Mouse (Mus musculus): ENCODE results near the gene Rreb1. TPM values are rescaled to one million over a fixed set of nuclear protein-coding genes. Genes with fewer than 3 reads are reported as not detected.

Gene Rreb1
- total RNA-seq, 2 experiments from 2014 or later, result 20.7 to 25.4 TPM

DNA sequence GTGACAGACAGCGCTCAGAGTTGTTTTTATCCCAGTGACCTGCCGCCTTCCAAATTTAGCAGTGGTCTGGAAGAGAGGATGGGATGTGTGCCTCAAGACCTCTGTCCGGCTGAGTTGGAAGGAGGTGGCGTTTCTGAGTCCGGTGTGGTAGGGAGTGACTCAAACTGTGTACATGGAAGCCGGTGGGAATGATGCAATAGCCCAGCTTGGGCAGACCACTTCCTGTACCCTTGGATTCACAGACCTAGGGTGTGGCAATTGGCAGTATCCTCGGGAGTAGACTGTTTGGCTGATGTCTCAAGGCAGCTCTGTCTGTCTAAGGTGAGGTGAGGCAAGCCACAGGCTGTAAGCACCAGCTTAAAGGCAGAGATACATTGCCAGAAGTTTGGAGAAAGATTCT, 6.0 kb downstream of the Rreb1 start:
- peak; percentile 51 for DNase-seq
- Histone ChIP-seq H3K27ac (peak overlapping the region; percentile 81), H3K4me3 (peak overlapping the region; percentile 4; the same call in 1 of the 2 replicates)
- TF ChIP-seq CTCF (IDR thresholded peaks at IDR 0.05), result no peak
- intact Hi-C loops (cut with DNase I), result no loop called here

DNA sequence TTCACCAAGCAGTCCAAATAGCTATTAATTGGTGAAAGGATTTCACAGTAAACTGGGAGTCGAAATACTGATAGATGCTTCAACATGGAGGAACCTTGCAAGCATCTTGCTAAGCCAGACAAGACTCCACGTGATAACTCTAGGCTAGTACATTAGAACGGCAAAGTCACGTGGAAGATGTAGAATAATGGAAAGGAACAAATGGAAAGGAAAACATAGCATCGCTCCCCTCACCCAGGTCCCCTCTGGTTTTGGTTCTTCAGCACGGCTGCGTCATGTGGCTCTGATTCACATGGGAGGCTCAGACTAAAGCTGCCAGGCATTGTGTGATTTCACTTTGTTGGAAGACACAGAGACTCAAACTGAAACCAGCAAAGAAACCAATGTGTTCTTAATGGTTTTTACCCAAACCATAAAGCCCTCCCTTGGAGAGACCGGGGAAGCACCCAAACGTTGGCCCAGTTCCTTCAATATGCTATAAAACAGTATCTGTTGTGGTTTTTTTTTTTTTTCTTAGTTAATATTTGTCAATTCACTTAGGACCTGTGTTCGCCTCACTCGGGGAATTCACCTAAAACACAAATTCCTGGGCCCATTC, 14.6 kb downstream of the Rreb1 start:
- no peak for DNase-seq
- TF ChIP-seq CTCF (IDR thresholded peaks at IDR 0.05), result no peak
- Histone ChIP-seq H3K4me3 (no peak overlapping the region), H3K27ac (no peak overlapping the region)
- intact Hi-C loops (cut with DNase I), result no loop called here

DNA sequence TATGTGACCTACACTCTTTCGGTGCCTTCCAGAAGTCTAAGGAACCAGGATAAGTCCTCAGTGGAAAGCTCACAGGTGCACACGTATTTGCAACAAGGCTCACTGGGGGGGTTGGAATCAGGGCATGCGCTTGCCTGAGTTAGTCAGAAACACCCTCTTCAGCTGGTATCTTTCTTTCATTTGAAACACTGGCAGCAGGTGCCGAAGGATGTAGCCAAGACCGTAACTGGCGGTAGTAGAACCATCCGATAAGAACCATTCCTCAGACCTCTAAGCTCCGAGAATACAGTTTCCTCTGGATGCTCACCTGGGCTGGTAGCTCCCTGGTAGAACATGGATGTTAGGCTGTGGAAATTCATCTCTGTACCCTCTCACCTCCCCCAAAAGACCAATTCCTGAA, 20.6 kb downstream of the Rreb1 start:
- Histone ChIP-seq H3K4me3 (no peak overlapping the region), H3K27ac (no peak overlapping the region)
- no peak for DNase-seq
- TF ChIP-seq CTCF (IDR thresholded peaks at IDR 0.05), result no peak
- intact Hi-C loops (cut with DNase I), result no loop called here

DNA sequence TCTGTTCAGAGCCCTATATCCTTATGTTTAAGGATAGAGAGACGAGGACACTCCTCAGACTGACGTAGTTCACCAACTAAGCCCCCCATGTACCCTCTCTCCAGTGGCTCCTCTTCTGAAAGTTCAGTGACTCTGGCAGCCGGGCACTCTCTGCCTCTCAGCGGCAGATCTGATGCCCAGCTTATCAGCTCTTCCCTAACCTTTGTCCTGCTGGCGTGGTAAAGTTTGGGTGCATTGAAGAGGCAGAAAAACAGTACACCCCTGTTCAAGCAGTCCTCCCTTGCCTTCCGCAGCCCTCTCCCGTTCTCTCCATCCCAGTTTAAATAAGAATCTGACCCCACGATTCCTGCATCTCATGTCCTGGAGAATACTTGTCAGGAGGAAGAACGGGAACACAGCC, 21.2 kb downstream of the Rreb1 start:
- no peak for TF ChIP-seq CTCF (IDR thresholded peaks at IDR 0.05)
- DNase-seq, result no peak
- no peak overlapping the region for H3K4me3 ChIP-seq
- intact Hi-C loops (cut with DNase I), result no loop called here
- H3K27ac ChIP-seq, result no peak overlapping the region

DNA sequence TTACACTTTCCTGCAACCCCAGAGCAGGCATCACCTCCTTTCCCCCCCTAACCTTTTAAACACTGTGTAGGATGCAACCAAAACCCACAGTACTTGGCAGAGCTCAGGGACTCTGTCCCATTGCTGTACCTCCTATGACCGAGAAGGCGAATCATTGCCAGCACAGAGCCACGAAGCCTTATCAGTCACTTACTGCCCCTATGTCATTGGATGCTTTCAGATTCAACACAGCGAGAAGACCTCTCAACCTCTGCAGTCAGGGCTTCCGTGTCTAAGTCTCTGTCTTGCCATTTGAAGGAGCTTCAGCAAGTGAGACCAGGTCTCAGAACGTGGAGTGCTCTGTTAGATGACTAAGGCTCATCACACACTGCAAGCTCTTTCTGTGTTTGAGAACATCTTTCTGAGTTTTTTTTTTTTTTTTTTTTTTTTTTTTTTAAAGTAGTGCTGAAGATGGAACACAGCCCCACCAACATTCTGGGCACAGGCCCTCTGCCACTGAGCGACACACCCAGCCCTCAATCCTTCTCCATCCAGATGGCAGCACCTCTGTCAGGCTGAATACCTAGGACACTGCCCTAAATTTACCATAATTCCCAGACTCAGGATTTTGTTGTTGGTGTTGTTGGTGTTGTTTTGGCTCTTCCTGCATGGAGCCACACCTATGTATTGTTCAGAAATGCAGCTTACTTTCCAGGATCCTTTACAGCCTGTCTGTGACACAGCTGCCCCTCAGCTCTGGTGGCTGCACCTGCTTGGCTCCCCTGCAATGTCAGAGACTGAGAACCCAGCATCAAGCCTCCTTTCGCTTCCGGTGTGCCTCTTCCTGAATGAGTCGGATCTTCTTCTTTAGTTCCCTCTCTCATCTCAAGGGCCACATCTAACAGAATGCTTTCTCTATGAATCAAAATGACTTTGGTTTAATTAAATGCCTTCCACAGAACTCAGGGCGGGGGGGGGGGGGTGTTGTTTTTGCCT, 23.2 kb downstream of the Rreb1 start:
- intact Hi-C loops (cut with DNase I), result no loop called here
- DNase-seq, result no peak
- TF ChIP-seq CTCF (IDR thresholded peaks at IDR 0.05), result no peak
- no peak overlapping the region for H3K27ac ChIP-seq
- no peak overlapping the region; the same call in 1 of the 2 replicates for H3K4me3 ChIP-seq

DNA sequence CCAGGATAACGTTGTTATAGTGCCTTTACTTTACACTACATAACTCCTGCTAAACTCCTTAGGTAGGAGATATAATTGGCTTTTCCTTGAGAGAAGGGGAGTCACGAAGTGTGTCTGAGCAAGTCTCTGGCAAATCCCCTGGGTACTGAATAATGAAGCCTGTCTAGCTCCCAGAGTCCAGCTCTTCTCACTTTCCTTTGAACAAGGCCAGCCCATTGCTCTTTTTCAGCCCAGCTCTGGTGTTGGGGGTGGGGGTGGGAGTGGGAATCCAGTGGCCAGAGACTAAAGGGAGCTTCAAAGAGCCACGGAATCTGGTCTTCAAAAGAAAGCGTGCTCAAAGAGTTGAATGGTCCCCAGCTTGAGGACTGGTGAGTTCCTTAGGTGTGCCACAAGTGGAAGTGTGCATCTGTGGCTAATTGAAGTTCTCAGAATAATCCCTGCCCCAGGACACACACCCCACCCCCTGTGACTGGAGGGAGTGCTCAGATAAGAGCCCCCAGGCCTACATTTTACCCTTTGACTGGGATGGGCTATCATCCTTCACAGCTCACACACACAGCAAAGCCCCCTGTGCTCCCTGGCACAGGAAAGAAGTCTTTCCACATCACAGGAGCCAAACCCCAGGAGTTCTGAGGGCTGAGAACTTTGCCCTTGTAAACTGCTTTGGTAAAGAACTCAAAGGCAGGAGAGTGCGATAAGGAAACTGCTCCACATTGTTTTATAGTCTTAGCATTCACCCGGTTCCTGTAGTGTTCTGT, 24.2 kb downstream of the Rreb1 start:
- Histone ChIP-seq H3K27ac (no peak overlapping the region), H3K4me3 (no peak overlapping the region; the same call in 1 of the 2 replicates)
- DNase-seq, result no peak
- no peak for TF ChIP-seq CTCF (IDR thresholded peaks at IDR 0.05)
- intact Hi-C loops (cut with DNase I), result no loop called here

DNA sequence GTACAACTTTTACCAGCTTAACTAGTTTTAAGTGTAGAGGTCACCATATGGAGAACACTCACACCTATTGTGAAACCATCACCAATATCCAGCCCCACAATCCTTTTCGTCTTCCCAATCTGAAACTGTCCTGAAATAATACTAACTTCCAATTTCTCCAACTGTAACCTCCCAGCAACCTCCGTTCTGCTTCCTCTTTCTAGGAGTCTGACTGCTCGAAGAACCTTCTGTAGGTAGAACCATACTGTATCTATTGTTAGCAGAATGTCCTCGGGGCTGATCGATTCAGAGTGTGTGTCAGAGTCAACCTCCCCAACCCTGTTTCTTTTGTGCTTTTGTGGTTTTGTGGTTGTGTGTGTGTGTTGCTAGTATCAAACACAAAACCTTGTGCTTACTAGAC, 25.0 kb downstream of the Rreb1 start:
- Histone ChIP-seq H3K27ac (no peak overlapping the region), H3K4me3 (no peak overlapping the region)
- intact Hi-C loops (cut with DNase I), result no loop called here
- no peak for DNase-seq
- TF ChIP-seq CTCF (IDR thresholded peaks at IDR 0.05), result no peak

DNA sequence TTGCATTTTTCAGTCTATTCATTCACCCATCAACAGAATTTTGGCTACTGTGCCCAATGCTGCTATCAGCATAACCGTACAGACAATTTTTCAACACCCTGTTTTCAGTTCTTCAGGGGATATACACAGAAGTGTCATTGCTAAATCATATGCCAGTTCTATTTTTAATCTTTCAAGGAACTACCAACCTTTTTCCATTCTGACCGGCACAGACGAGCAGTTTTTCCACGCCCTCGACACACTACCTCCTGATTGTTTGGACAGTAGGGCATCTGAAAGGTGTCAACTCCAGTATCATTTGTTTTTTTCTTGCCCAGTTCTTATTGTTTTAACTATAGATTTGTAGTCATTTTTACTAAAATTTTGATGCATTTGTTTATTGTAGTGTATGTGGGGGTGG, 25.8 kb downstream of the Rreb1 start:
- intact Hi-C loops (cut with DNase I), result no loop called here
- DNase-seq, result no peak
- TF ChIP-seq CTCF (IDR thresholded peaks at IDR 0.05), result no peak
- no peak overlapping the region for H3K27ac ChIP-seq
- H3K4me3 ChIP-seq, result no peak overlapping the region

DNA sequence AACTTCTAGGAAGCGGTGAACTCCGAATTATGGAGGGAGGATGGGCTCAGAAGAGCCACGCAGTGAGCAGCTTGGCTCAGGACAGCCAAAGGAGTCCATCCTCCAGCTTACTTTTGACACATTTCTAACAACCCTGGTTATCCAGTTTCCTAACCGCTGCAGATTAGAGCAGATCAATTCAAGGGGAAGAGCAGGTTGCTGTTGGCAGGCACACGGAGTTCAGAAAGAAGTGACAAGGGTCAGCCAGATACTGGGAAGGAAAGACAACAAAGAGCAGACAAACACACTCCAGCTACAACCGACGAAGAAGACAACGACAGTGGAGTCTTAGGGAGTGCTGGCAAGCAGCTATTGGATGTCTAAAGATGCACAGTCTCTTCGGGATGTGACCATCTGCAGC, 36.8 kb downstream of the Rreb1 start:
- no peak for TF ChIP-seq CTCF (IDR thresholded peaks at IDR 0.05)
- no peak for DNase-seq
- no peak overlapping the region for H3K27ac ChIP-seq
- H3K4me3 ChIP-seq, result no peak overlapping the region
- intact Hi-C loops (cut with DNase I), result no loop called here

DNA sequence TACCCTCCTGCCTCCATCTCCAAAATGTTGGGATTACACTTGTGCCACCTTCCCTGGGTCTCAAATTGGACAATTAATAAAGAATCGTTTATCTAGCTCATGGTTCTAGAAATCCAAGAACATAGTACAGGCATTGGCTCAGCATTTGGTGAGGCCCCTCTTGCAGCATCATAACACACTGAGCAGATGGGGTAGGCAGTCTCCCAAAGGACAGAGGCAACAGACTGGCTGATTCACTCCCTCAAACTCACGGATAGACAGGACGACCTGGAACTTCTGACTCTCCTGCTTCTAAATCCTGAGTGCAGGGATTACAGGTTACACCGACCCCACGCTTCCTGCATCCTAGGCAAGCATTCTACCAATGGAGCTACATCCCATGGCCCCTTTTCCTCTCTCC, 38.5 kb downstream of the Rreb1 start:
- no peak overlapping the region for H3K27ac ChIP-seq
- DNase-seq, result no peak
- TF ChIP-seq CTCF (IDR thresholded peaks at IDR 0.05), result no peak
- H3K4me3 ChIP-seq, result no peak overlapping the region
- intact Hi-C loops (cut with DNase I), result no loop called here

DNA sequence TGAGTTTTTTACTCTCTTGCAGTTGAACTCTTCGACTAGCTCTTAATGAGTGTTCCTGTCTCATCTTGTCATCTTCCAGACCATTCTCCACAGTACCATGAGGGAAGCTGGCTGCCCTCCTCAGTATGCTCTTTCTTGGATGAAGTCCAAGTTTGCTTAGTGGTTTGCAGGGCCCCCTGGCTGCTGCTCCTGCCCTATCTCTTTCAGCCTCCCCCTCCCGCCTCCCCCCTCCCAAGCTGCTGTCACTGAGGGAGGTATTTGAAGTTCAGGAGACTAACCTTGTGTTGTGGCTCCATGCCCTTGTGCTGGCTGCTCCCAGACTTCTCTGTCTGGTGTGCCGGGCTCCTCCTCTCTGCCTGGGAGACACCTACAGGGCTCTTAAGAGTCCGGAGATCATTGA, 43.2 kb downstream of the Rreb1 start:
- no peak overlapping the region for H3K27ac ChIP-seq
- peak; percentile 26; the same call in 1 of the 2 replicates for TF ChIP-seq CTCF (IDR thresholded peaks at IDR 0.05)
- H3K4me3 ChIP-seq, result no peak overlapping the region
- DNase-seq, result no peak
- intact Hi-C loops (cut with DNase I), result no loop called here

DNA sequence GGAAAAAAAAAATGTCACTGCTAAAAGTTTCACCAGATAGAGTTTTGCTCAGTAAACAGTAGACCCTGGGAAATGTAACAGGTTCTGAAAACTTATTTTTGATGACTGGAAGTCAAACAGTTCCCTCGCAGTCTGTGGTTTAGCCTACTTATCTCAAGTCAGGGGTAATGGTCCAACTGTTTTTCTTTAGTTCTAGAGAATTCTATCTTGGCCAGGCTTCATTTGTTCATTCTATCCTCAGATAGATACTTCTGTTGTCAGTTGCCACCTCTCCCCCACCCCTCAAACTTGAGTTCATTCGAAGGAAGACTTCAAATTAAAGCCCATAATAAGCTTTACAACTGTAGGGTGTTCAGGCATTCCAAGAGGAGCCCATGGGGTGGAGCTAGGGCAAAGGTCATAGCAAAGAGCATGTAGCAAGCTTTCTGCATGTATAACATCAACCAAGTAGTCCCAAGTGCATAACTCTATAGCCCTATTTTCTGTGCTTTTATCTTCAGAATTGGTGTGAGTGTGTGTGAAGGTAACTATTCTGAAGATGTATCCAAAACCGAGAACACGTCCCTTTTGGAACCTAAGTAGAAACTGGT, 46.2 kb downstream of the Rreb1 start:
- Histone ChIP-seq H3K4me3 (no peak overlapping the region), H3K27ac (no peak overlapping the region)
- intact Hi-C loops (cut with DNase I), result no loop called here
- no peak for DNase-seq
- no peak for TF ChIP-seq CTCF (IDR thresholded peaks at IDR 0.05)
